Mouse (Mus musculus) erythroblast, adult 5-6 weeks (primary cell): Measurements from ENCODE around the gene Pde4b. TPM values are rescaled to one million over a fixed set of nuclear protein-coding genes. Genes with fewer than 3 reads are reported as not detected.

ENCODE experiments used
- ATAC-seq: replicated peaks from 2 replicates; pipeline ENCODE4 v1.8.0; 2016; ENCODE audit warnings: moderate number of reproducible peaks, mild to moderate bottlenecking, moderate TSS enrichment, inconsistent platforms; ENCODE audit not compliant: poor library complexity, low FRiP score, severe bottlenecking
- total RNA-seq, 2 experiments: library from RNA; stranded (forward) in 1 of 2; stranded (reverse) in 1 of 2; fragments of 150-400 nt in 1 of 2; fragments of 200-764, 138-1000 nt in 1 of 2; gene quantifications; 2 replicates each; pipeline versions ENCODE4 v1.2.3 to v1.2.4; 2015 to 2017; ENCODE audit warnings: low replicate concordance in 2 of 2

Gene Pde4b
- total RNA-seq, 2 experiments from 2014 or later, result 2.3 to 5.4 TPM

DNA sequence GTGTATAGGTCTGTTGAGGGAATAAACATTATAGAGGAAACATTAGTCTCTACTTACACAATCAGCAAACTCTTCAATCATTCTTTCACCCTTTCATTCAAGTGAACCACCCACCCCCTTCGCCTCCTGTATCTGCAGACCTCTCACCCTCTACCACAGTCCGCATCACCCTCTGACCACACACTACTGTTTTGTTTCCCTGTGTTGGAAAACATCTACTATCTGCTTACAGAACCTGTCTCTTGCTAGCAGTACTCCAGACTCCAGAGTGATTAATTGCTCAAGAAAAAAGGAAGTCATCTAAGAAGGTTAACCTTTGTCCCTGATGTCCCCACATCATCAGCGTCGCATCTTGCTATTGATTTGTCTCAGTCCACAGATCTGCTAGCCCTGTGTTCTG lies 185.4 kb downstream of the Pde4b start:
- no peak for ATAC-seq

DNA sequence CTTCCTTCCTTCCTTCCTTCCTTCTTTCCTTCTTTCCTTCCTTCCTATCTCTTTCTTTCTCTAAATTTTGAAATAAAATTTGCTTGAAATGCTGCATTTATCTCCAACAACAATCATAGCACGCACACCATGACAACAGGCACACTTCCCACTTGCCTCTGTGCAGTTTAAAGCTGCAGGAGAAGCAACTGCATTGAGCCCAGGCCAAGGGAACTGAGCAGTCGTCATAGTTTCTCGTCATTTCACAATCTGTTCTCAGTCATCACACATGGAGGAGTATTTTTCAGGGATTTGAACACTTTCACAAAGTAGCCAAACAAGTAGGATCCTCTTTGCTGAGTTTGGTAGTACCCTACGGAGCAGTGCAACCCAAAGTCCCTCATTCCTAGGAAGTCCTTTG lies 188.4 kb downstream of the Pde4b start:
- no peak for ATAC-seq

DNA sequence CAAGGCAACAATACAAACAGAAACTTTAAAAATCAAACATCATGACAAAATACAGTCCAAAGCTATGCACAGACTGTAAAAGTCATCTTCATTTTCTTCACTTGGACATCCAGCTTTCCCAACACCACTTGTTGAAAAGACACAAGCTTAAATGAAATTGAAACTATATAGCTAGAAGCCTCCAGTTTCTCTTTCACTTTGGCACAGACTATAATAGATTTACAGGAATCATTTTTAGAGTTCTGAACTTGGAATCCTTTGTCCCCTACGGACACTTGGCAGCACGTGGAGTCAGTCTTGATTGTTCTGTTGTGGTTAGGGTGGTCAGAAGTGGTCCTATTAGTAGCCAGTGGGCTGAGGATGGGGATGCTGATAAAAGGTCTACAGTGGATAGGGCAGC lies 191.6 kb downstream of the Pde4b start:
- no peak for ATAC-seq

- no peak for ATAC-seq
Measured at GRCm38 (mm10) chr4:102287172-102287571, 199.8 kb downstream of the Pde4b start.

DNA sequence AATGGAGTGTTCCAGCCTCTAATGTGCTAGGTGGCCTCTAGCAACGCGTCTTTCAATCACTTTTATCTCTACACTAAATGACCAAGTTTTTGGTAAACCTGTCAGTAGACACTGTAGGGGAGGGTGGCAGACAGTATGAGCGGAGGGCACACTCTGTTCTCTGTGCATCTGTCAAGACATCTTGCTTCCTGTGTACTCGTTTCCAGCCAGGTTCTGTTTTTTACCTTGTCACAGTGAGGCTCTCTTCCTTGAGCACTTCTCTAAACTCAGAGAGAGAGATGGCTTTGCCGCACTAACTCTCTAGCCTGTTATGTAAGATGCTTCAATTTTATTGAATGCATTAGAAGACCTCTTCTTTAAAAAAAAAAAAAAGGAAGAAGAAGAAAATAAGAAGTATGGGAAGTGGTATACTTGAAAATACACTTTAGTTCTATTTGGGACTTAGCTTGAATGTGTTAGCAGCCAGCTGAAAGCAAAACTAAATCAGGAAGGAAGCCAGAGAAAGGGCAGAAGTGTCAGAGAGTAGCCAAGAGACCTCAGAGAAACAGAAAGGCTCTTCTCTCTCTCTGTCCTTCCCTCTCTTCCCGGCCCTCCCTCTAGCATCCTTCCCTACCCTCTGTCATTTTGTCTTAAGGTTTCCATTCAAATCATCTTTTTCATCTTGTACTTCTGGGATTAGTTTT lies 202.8 kb downstream of the Pde4b start:
- no peak for ATAC-seq

- no peak for ATAC-seq
Measured at GRCm38 (mm10) chr4:102297558-102297957, 210.2 kb downstream of the Pde4b start.

DNA sequence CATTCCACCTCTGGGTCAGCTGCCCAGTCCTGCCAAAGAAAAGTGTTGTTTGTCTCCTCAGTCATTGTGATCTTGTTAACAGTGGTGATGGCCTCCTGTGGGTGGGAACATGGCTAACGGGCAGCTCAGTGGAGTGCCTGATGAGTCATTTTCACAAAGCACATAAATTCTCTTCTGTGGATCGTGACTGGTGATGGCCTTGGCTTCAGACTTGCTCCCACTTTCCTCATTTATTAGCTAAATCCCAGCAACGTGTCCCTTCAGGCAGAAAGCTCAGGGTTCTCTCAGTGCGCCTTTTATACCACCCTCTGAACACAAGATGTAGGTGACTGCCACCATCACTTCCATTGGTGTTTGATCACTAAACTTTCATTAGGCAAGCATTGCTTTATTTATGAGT lies 215.2 kb downstream of the Pde4b start:
- ATAC-seq, result no peak

GRCm38 (mm10) chr4:102307661-102308297 lies 220.4 kb downstream of the Pde4b start:
- no peak for ATAC-seq

- ATAC-seq, result no peak
Measured at GRCm38 (mm10) chr4:102310630-102311029, 223.3 kb downstream of the Pde4b start.

DNA sequence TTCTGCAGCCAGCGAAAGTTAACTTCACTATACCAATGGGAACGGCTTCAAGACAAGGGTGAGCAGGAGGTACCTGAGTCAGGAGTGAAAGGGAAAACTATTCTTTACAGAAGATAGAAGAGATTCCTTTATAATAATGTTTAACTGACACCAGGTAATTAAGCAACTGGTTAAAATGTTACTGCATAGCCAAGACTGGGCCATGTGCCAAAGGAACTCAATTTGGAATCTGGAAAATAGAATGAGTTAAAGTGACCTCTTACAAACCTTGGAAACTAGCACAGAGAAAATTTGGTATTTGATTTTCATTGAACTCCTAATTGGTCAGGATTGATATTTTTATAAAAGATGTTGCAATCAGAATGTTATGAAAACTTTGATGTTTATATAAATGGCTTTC lies 228.7 kb downstream of the Pde4b start:
- no peak for ATAC-seq

DNA sequence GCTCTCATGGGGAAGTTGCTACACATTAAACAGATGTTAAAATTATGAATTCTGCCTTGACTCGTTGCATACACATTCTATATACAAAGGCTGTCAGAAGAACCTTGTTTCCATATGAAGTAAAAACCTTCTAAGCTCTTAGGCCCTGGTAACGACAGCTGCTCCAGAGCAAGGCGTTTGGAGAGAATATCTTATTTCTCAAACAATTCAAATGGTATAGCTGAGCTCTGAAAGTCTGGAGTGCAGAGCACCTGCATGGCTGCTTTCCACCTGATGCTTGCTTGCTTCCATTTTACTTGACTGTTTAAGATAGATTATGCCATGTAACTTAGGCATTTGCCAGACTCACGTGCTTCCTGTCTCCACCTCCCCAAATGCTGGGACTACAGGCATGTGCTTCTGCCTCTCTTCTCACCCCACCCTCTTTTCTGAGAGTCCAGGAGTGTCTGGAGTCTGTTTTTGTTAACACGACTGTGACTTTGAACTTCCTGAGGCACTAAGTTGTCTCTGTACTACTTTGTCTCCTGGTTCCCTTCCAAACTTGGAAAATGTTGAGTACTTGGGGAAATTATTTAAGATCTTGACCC lies 229.4 kb downstream of the Pde4b start:
- ATAC-seq, result no peak

- ATAC-seq, result no peak
Measured at GRCm38 (mm10) chr4:102318596-102318995, 231.3 kb downstream of the Pde4b start.

- ATAC-seq, result no peak
Measured at GRCm38 (mm10) chr4:102321340-102321739, 234.0 kb downstream of the Pde4b start.

GRCm38 (mm10) chr4:102332386-102332785 lies 245.0 kb downstream of the Pde4b start:
- ATAC-seq, result no peak

DNA sequence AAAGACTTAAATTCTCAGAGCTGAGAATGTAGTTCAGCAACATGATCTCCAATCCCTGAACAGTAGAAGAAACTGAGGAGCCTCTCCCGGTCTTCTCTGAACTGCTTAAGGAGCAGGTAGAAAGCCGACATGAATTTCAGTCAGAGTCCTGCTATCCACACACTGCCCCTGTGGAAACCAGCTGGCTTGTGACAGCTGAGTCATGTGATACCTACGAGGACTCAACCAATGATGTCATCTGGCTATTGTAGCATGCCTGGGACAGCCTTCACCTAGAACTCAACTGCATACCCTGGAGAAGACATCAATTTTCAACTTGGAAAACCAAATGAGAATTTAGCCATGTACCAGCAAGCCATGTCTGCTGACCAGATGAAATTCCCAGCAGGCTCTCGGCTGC lies 245.5 kb downstream of the Pde4b start:
- ATAC-seq, result no peak

DNA sequence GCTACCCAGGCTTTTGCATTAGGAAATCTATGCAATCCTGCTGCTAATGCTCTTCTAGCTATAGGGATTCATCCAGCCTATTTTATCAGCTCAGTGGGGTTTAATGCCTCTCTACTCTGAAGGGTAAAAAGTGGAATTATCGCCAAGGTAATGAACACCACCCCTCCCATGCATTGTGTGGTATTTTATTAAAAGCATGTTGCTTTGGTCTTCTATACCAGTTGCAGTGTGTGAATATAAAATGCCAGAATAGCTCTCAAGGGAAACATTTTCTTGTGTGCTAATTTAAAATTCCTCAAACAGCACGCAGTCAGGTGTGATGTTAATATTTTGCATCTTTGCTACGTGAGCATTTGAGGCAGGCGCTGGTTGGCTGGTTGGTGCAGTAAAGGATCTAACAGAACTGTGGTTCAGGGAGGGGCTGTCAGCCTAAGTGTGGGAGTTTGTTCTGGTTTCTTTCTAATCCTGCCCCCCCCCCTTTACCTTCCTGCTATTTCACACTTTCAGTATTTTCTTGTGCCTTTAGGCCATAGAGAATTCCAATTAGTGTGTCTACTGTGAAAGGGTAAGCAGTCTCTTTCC lies 259.7 kb downstream of the Pde4b start:
- ATAC-seq, result no peak

DNA sequence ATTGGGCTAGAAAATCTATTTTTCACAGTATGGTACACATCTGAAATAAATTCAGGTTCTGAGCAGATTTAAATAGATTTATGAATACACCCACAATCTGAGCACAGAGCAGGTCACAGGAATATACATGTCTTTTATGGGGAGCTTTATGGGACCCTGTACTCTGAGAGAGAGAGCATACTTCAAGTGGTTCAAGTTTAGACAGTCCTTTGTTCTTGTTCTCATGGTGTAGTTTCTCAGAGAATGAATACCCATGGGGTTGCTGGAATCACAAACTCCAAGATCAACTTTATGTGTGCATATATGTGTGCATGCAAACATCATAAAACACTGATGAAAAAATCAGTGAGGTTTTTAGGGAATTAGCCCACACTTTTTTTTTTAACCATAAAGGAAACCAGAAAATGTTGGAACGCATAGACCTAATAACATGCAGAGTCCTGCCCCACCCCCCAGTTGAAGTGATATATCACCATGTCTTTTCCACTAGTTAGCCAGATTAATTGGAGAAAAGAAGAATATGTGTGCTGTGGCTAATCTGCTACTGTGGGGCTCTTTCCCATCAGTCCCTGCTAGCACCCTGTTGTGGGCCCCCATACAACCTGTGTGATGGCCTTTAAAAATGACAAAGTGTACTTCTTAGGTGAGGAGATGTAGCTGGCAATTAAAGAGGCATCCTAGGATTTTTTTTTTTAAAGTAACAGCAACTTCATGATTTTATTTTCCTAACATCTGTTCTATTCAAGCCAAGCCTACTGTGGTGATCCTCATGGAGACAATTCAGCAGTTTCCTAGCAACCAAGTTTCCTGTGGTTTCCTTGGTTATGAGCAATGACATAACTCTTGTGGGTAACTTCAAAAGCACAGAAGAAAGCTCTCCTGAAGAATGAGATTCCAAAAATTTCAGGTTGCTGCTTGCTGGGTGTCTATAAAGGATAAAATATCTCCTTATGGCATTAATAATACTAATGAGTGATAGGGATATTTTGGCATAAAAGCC lies 264.4 kb downstream of the Pde4b start:
- ATAC-seq, result no peak

DNA sequence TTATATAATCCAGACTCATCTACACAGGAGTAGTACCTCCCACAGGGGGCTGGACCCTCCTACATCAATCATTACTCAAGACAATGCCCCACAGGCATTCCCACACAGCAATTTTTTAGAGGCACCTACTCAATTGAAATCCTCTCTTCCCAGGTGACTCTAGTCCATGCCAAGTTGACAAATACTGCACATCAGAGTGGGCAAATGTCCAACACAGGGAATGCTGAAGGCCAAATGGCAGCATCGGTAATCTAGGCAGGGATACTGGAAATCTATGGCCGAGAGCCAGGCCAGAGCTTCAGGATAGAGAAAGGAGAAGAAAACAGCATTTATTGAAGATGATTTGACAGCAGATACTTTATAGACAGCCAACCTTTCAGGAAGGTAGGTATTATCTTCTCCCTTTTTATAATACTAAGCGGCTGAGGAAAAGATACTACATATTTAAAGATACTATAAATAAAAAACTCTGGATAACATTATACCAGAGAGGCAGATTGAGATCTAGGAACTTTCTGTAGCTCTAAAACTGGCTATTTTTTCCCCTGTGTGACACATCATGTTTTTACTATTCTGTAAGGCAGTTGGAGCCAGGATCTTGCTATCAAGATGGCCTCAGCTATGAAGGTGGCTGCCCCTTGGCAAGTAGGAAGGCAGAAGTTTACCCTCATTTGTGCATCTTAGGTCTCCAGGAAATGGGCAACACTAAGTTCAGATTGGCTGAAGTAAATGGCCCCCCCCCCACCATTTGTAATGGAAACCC lies 266.5 kb downstream of the Pde4b start:
- no peak for ATAC-seq

- no peak for ATAC-seq
Measured at GRCm38 (mm10) chr4:102368105-102368735, 280.9 kb downstream of the Pde4b start.
